Mouse (Mus musculus) spleen, adult 2 months (tissue): Measurements from ENCODE around the gene Kazn.

Experiments used
- CTCF ChIP-seq: fragments of 200-500 bp; IDR thresholded peaks from 2 replicates; pipeline ENCODE4 v1.5.1; 2011; ENCODE audit warnings: mild to moderate bottlenecking, inconsistent platforms; ENCODE audit not compliant: insufficient read depth, insufficient read length, insufficient replicate concordance; ENCODE audit errors: extremely low read depth
- POLR2A ChIP-seq: fragments of 200-500 bp; IDR thresholded peaks from 2 replicates; pipeline ENCODE4 v1.6.1; 2011; ENCODE audit warnings: low read depth, low read length, inconsistent platforms

- TF ChIP-seq POLR2A (no peak), CTCF (no peak)
These were observed 3.8 kb downstream of the Kazn start for GRCm38 (mm10) chr4:142235426-142235825.
